Mouse (Mus musculus) myocyte (in vitro differentiated cells): ENCODE results near the gene Klre1. TPM values are rescaled to one million over a fixed set of nuclear protein-coding genes. Genes with fewer than 3 reads are reported as not detected.
A peak's percentile ranks its signal among the peaks of the same experiment; 100 is the strongest.

Experiments
- H3K27me3 ChIP-seq: one replicate; pipeline ENCODE4 v1.6.1; 2011; ENCODE audit not compliant: control insufficient read depth, insufficient read depth, insufficient read length
- H3K36me3 ChIP-seq: one replicate; pipeline ENCODE4 v1.6.1; 2011; ENCODE audit not compliant: control insufficient read depth, insufficient read depth
- H3K4me2 ChIP-seq: one replicate; pipeline ENCODE4 v1.6.1; 2011; ENCODE audit warnings: low read depth, control low read depth
- H3K4me3 ChIP-seq: one replicate; pipeline ENCODE4 v1.5.1; 2011; ENCODE audit warnings: mild to moderate bottlenecking, control low read depth, moderate library complexity
- H3K79me2 ChIP-seq: one replicate; pipeline ENCODE4 v1.6.1; 2011; ENCODE audit not compliant: control insufficient read depth, insufficient read depth
- H3ac ChIP-seq: one replicate; pipeline ENCODE4 v1.6.1; 2011; ENCODE audit not compliant: control insufficient read depth, insufficient read length
- CEBPB ChIP-seq: IDR thresholded peaks from 2 replicates; pipeline ENCODE4 v1.6.1; 2011; ENCODE audit warnings: mild to moderate bottlenecking, moderate library complexity; ENCODE audit not compliant: poor library complexity, insufficient read depth, severe bottlenecking
- E2F4 ChIP-seq: IDR thresholded peaks from one replicate; pipeline ENCODE4 v1.6.1; 2011; ENCODE audit warnings: mild to moderate bottlenecking, control low read depth, moderate library complexity; ENCODE audit not compliant: insufficient read depth
- MAX ChIP-seq: IDR thresholded peaks from one replicate; pipeline ENCODE4 v1.6.1; 2011; ENCODE audit warnings: low read depth, mild to moderate bottlenecking, control low read depth
- MYOD1 ChIP-seq, 3 experiments: IDR thresholded peaks; one replicate each; pipeline ENCODE4 v1.6.1; 2011; ENCODE audit warnings: control low read depth in 2 of 3, low read depth in 2 of 3, mild to moderate bottlenecking in 2 of 3, moderate library complexity in 1 of 3; ENCODE audit not compliant: insufficient read length in 2 of 3, control insufficient read depth in 1 of 3
- MYOG ChIP-seq, 3 experiments: IDR thresholded peaks; one replicate each; pipeline ENCODE4 v1.6.1; 2011; ENCODE audit warnings: control low read depth in 2 of 3, low read depth in 2 of 3, mild to moderate bottlenecking in 2 of 3; ENCODE audit not compliant: insufficient read length in 2 of 3, control insufficient read depth in 1 of 3, insufficient read depth in 1 of 3
- POLR2A ChIP-seq: IDR thresholded peaks from one replicate; pipeline ENCODE4 v1.6.1; 2011; ENCODE audit warnings: low read depth, mild to moderate bottlenecking, control low read depth, moderate library complexity; ENCODE audit not compliant: insufficient read length
- POLR2AphosphoS2 ChIP-seq: IDR thresholded peaks from one replicate; pipeline ENCODE4 v1.6.1; 2011; ENCODE audit warnings: low read depth, control low read depth; ENCODE audit not compliant: insufficient read length
- REST ChIP-seq: IDR thresholded peaks from one replicate; pipeline ENCODE4 v1.6.1; 2011; ENCODE audit warnings: mild to moderate bottlenecking, control low read depth, moderate library complexity; ENCODE audit not compliant: insufficient read depth, insufficient read length
- SRF ChIP-seq: IDR thresholded peaks from one replicate; pipeline ENCODE4 v1.6.1; 2011; ENCODE audit warnings: low read depth; ENCODE audit not compliant: control insufficient read depth, insufficient read length
- TCF12 ChIP-seq: IDR thresholded peaks from one replicate; pipeline ENCODE4 v1.6.1; 2011; ENCODE audit warnings: mild to moderate bottlenecking, control low read depth; ENCODE audit not compliant: poor library complexity, insufficient read depth, severe bottlenecking
- TCF3 ChIP-seq: IDR thresholded peaks from one replicate; pipeline ENCODE4 v1.6.1; 2011; ENCODE audit warnings: low read depth, control low read depth; ENCODE audit not compliant: insufficient read length
- USF1 ChIP-seq: IDR thresholded peaks from one replicate; pipeline ENCODE4 v1.6.1; 2011; ENCODE audit warnings: low read depth, mild to moderate bottlenecking, control low read depth, moderate library complexity
- polyA plus RNA-seq: library from polyadenylated mRNA; unstranded; fragments of >200 nt; fragmentation: generic; extraction: Trizol; gene quantifications from one replicate; pipeline ENCODE4 v1.2.1, GENCODE M21; 2012; ENCODE audit warnings: missing spikeins

Gene Klre1
- polyA plus RNA-seq, 1 experiment, result not detected

- Histone ChIP-seq H3K79me2 (no peaks in the 10 kb centered on the region), H3K36me3 (no peaks in the 10 kb centered on the region), H3K4me2 (peak overlapping the region; percentile 63), H3ac (no peak overlapping the region), H3K4me3 (no peak overlapping the region), H3K27me3 (no peaks in the 10 kb centered on the region)
- no peak for TF ChIP-seq TCF3
- no peak for TF ChIP-seq TCF12
- no peak for TF ChIP-seq CEBPB
- no peak for TF ChIP-seq SRF
- no peak for TF ChIP-seq E2F4
- TF ChIP-seq POLR2AphosphoS2, result no peak
- no peak for TF ChIP-seq POLR2A
- TF ChIP-seq REST, result no peak
- TF ChIP-seq MAX, result no peak
- no peak for TF ChIP-seq MYOD1 (IDR thresholded peaks at IDR 0.05; ENCODE audit: control insufficient read depth in 1 of 3, insufficient read length in 2 of 3, low read depth in 2 of 3)
- no peak for TF ChIP-seq MYOG (IDR thresholded peaks at IDR 0.05; ENCODE audit: control insufficient read depth in 1 of 3, insufficient read depth in 1 of 3, insufficient read length in 2 of 3, low read depth in 2 of 3)
- no peak for TF ChIP-seq USF1
Observed at GRCm38 (mm10) chr6:129559641-129560027, 18.1 kb upstream of the Klre1 start.

DNA sequence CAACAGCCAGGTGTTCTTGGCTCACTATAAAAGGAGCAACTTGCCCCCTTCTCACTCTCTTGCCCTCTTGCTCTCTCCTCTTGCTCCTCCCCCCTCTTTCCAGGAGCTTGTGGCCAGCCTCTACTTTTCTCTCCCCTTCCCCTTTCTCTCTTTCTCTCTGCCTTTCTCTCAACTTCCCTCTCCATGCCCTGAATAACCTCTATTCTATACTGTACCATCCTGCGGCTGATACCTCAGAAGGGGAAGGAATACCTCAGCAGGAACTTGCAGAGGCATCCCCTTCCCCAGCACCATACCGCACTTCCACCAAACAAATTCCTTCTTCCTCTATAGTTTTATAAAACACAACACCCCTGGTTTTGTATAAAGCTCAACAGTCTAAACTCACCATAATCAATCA is 12.4 kb upstream of the Klre1 start:
- Histone ChIP-seq H3ac (no peak overlapping the region), H3K4me2 (no peak overlapping the region), H3K79me2 (no peaks in the 10 kb centered on the region), H3K4me3 (no peak overlapping the region), H3K27me3 (no peaks in the 10 kb centered on the region), H3K36me3 (no peaks in the 10 kb centered on the region)
- TF ChIP-seq MYOD1 (IDR thresholded peaks at IDR 0.05; ENCODE audit: control insufficient read depth in 1 of 3, insufficient read length in 2 of 3, low read depth in 2 of 3) (no peak), TCF3 (no peak)

GRCm38 (mm10) chr6:129575315-129575714 is 2.4 kb upstream of the Klre1 start:
- H3ac ChIP-seq, result no peak overlapping the region
- H3K36me3 ChIP-seq, result no peaks in the 10 kb centered on the region
- no peaks in the 10 kb centered on the region for H3K27me3 ChIP-seq
- H3K79me2 ChIP-seq, result no peaks in the 10 kb centered on the region
- H3K4me2 ChIP-seq, result no peak overlapping the region
- TF ChIP-seq REST (no peak), USF1 (no peak), E2F4 (no peak), POLR2A (no peak), POLR2AphosphoS2 (no peak), TCF12 (no peak), TCF3 (no peak), MAX (no peak), CEBPB (no peak), MYOG (IDR thresholded peaks at IDR 0.05; ENCODE audit: control insufficient read depth in 1 of 3, insufficient read depth in 1 of 3, insufficient read length in 2 of 3, low read depth in 2 of 3) (no peak), MYOD1 (IDR thresholded peaks at IDR 0.05; ENCODE audit: control insufficient read depth in 1 of 3, insufficient read length in 2 of 3, low read depth in 2 of 3) (no peak), SRF (no peak)
- no peak overlapping the region for H3K4me3 ChIP-seq

DNA sequence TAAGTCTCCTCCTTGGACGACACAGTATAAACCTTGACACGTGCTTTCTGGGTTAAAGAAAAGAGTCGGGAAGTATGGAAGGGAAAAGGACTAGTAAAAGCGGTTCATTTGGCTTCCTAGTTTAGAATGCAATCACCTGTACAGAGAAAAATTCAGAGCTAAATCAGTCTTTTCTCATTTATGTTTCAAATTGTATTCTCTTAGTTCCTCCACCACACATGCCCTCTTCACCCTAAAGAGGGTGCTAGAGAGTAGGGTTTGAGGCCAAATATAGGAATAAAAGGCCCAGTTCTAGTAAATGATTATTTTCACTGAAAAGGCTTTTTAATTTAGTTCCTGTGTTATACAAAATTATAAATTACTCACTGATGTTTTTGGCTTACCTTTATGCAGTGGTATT is 3.6 kb downstream of the Klre1 start:
- Histone ChIP-seq H3K36me3 (no peaks in the 10 kb centered on the region), H3K79me2 (no peaks in the 10 kb centered on the region), H3K4me2 (no peak overlapping the region)

DNA sequence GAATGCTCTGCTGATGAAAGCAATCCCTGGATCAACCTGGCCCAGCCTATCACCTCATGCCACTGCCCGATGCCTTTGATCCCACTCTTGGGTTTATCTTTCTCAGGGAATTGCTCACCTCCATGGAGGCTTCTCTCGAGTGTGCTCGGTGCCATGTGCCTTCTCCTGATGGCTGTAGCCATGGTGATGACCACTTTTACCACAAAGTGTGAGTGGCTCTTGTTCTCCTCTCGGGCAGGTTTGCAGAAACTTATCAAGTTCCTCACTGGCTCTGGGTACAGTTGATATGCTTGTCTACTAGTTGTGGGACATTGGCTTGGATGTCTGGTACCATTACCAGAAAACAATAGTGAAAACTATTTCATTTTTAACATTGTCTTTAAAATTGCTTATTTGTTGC is 4.2 kb downstream of the Klre1 start:
- Histone ChIP-seq H3K79me2 (no peaks in the 10 kb centered on the region), H3ac (no peak overlapping the region), H3K27me3 (no peaks in the 10 kb centered on the region)

More for the DNA sequence above, 3.6 kb downstream of the Klre1 start:
- Histone ChIP-seq H3ac (no peak overlapping the region), H3K27me3 (no peaks in the 10 kb centered on the region), H3K4me3 (no peak overlapping the region)
- no peak for TF ChIP-seq POLR2AphosphoS2
- TF ChIP-seq MYOD1 (IDR thresholded peaks at IDR 0.05; ENCODE audit: control insufficient read depth in 1 of 3, insufficient read length in 2 of 3, low read depth in 2 of 3), result no peak
- TF ChIP-seq TCF3, result no peak
- no peak for TF ChIP-seq REST
- TF ChIP-seq MAX, result no peak
- no peak for TF ChIP-seq CEBPB
- TF ChIP-seq POLR2A, result no peak
- no peak for TF ChIP-seq TCF12
- no peak for TF ChIP-seq E2F4
- TF ChIP-seq SRF, result no peak
- TF ChIP-seq MYOG (IDR thresholded peaks at IDR 0.05; ENCODE audit: control insufficient read depth in 1 of 3, insufficient read depth in 1 of 3, insufficient read length in 2 of 3, low read depth in 2 of 3), result no peak
- no peak for TF ChIP-seq USF1

More for the DNA sequence above, 4.2 kb downstream of the Klre1 start:
- Histone ChIP-seq H3K36me3 (no peaks in the 10 kb centered on the region), H3K4me3 (no peak overlapping the region), H3K4me2 (no peak overlapping the region)
- TF ChIP-seq SRF, result no peak
- TF ChIP-seq USF1, result no peak
- TF ChIP-seq MAX, result no peak
- TF ChIP-seq TCF3, result no peak
- TF ChIP-seq POLR2AphosphoS2, result no peak
- no peak for TF ChIP-seq MYOG (IDR thresholded peaks at IDR 0.05; ENCODE audit: control insufficient read depth in 1 of 3, insufficient read depth in 1 of 3, insufficient read length in 2 of 3, low read depth in 2 of 3)
- no peak for TF ChIP-seq REST
- TF ChIP-seq TCF12, result no peak
- no peak for TF ChIP-seq MYOD1 (IDR thresholded peaks at IDR 0.05; ENCODE audit: control insufficient read depth in 1 of 3, insufficient read length in 2 of 3, low read depth in 2 of 3)
- TF ChIP-seq POLR2A, result no peak
- TF ChIP-seq CEBPB, result no peak
- no peak for TF ChIP-seq E2F4
